Mouse (Mus musculus): ENCODE data around the gene Tmcc2. TPM values are rescaled to one million over a fixed set of nuclear protein-coding genes. Genes with fewer than 3 reads are reported as not detected.

Tmcc2 gene
- 598 and 710 TPM in 2 replicates for polyA plus RNA-seq (2015; fragmentation: Nextera tagmentation; extraction: Ambion mirVana)

GRCm38 (mm10) chr1:132390691-132391579, at the start of gene Tmcc2:
Gene Tmcc2, minus strand, starts transcription at chr1:132391281.
- Histone ChIP-seq H3K4me3 (replicated peaks) (peak within 1 kb of the TSS; percentile 72), H3K27ac (replicated peaks) (peak within 1 kb of the TSS; percentile 95), H3K9ac (peak within 1 kb of the TSS; percentile 86), H3K27me3 (peaks cover 36% of the 10 kb centered on the region), H3K4me1 (replicated peaks) (peaks cover 39% of the 10 kb centered on the region), H3K4me2 (peak within 1 kb of the TSS; percentile 94), H3K36me3 (replicated peaks) (peaks cover 11% of the 10 kb centered on the region), H3K9me3 (replicated peaks) (no peaks in the 10 kb centered on the region)
- ATAC-seq (ENCODE audit: insufficient read depth), result 0 out of 2 replicates have a peak, but pooled peaks have one; percentile 1
- under 1% methylated on average over 50 of the region's 50 CpGs for WGBS (ENCODE audit: insufficient replicate concordance)

- no peak for ATAC-seq (ENCODE audit: insufficient read depth)
- Histone ChIP-seq H3K9ac (no peak overlapping the region), H3K4me1 (replicated peaks) (no peaks in the 10 kb centered on the region; the same call in 1 of the 2 replicates), H3K36me3 (replicated peaks) (peaks cover 37% of the 10 kb centered on the region), H3K27ac (replicated peaks) (no peak overlapping the region), H3K4me2 (no peak overlapping the region), H3K27me3 (no peaks in the 10 kb centered on the region), H3K9me3 (replicated peaks) (no peaks in the 10 kb centered on the region), H3K4me3 (replicated peaks) (no peak overlapping the region)
- WGBS (ENCODE audit: insufficient replicate concordance), result 42% methylated on average over 5 of the region's 5 CpGs
Measured at GRCm38 (mm10) chr1:132437389-132437788, 46.3 kb upstream of the Tmcc2 start.

DNA sequence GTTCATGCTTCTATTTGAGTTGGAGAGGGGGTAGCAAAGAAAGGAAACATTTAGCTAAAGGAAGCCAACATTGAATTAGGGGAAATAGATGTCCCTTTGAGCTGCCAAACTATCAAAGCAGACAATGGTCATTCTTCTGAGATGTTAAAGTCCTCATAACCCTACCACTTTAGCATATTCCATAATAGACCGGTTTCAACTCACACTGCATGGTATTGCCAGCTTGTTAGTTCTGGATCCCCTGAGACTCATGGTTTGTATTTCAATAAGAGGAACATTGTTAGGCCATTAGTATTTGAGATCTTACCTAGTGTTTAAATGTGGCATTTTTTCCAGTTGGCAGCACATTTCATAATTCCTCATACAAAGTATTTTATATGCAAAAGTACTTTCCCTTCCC, 45.9 kb upstream of the Tmcc2 start:
- no peak overlapping the region for H3K9ac ChIP-seq
- H3K4me3 ChIP-seq (replicated peaks), result no peak overlapping the region
- H3K27me3 ChIP-seq, result no peaks in the 10 kb centered on the region
- no peak for ATAC-seq (ENCODE audit: insufficient read depth)
- 48% methylated on average over 1 of the region's 1 CpGs for WGBS (ENCODE audit: insufficient replicate concordance)
- H3K4me1 ChIP-seq (replicated peaks), result no peaks in the 10 kb centered on the region; the same call in 1 of the 2 replicates
- no peak overlapping the region for H3K27ac ChIP-seq (replicated peaks)
- H3K4me2 ChIP-seq, result no peak overlapping the region
- H3K9me3 ChIP-seq (replicated peaks), result no peaks in the 10 kb centered on the region
- peaks cover 35% of the 10 kb centered on the region for H3K36me3 ChIP-seq (replicated peaks)

GRCm38 (mm10) chr1:132436320-132436958, 45.4 kb upstream of the Tmcc2 start:
- peaks cover 3% of the 10 kb centered on the region; the same call in 1 of the 2 replicates for H3K4me1 ChIP-seq (replicated peaks)
- no peaks in the 10 kb centered on the region for H3K9me3 ChIP-seq (replicated peaks)
- H3K9ac ChIP-seq, result no peak overlapping the region
- no peak overlapping the region for H3K4me2 ChIP-seq
- H3K36me3 ChIP-seq (replicated peaks), result peaks cover 33% of the 10 kb centered on the region
- 58% methylated on average over 4 of the region's 4 CpGs for WGBS (ENCODE audit: insufficient replicate concordance)
- no peak for ATAC-seq (ENCODE audit: insufficient read depth)
- H3K4me3 ChIP-seq (replicated peaks), result no peak overlapping the region
- no peaks in the 10 kb centered on the region for H3K27me3 ChIP-seq
- no peak overlapping the region for H3K27ac ChIP-seq (replicated peaks)

- no peak overlapping the region for H3K27ac ChIP-seq (replicated peaks)
- H3K36me3 ChIP-seq (replicated peaks), result peaks cover 12% of the 10 kb centered on the region
- peaks cover 3% of the 10 kb centered on the region; the same call in 1 of the 2 replicates for H3K4me1 ChIP-seq (replicated peaks)
- no peaks in the 10 kb centered on the region for H3K27me3 ChIP-seq
- H3K9ac ChIP-seq, result no peak overlapping the region
- 88% methylated on average over 12 of the region's 12 CpGs for WGBS (ENCODE audit: insufficient replicate concordance)
- H3K4me2 ChIP-seq, result no peak overlapping the region
- H3K9me3 ChIP-seq (replicated peaks), result no peaks in the 10 kb centered on the region
- ATAC-seq (ENCODE audit: insufficient read depth), result no peak
- no peak overlapping the region for H3K4me3 ChIP-seq (replicated peaks)
Measured at GRCm38 (mm10) chr1:132434032-132434431, 43.0 kb upstream of the Tmcc2 start.

DNA sequence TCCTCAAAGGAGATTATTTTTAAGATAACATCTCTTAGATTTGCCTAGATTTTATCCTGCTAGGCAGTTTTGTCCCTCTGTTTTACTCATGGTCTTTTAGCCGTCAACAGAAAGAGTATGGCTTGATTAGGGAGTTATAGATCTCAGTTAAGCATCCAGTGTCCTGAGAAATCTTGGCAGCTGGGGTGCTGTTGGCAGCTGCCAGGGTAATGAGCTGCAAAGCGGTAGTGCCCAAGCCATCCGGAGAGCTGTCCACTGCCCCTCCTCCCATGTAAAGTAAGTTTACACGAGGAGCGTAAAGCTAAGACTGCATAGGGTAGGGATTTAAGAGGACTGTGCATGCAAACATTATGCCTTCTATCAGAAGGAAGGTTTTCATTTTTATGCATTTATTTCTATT, 42.3 kb upstream of the Tmcc2 start:
- Histone ChIP-seq H3K36me3 (replicated peaks) (peaks cover 12% of the 10 kb centered on the region), H3K4me2 (no peak overlapping the region), H3K4me3 (replicated peaks) (no peak overlapping the region), H3K4me1 (replicated peaks) (peaks cover 3% of the 10 kb centered on the region; the same call in 1 of the 2 replicates), H3K9me3 (replicated peaks) (no peaks in the 10 kb centered on the region), H3K27ac (replicated peaks) (no peak overlapping the region), H3K9ac (no peak overlapping the region), H3K27me3 (no peaks in the 10 kb centered on the region)
- WGBS (ENCODE audit: insufficient replicate concordance), result 78% methylated on average over 5 of the region's 5 CpGs
- ATAC-seq (ENCODE audit: insufficient read depth), result no peak

DNA sequence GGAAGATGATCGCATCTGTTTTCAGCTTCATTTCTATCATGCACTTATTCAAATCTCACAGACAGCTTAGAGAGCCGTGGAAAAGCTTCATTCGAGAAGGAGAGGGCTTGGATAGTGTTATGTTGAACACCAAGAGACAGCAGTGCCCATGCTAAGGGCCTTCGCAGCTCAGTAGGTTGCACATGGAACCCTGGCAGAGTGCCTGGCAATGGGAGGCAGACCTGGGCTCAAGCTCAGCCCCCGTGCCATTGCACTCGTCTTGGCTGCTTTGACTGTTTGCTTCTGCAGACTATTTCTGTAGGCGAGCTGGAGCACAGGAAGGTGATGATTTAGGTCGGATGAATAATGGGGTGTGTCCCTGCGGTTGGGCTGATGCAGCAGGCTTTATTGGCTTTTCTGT, 40.6 kb upstream of the Tmcc2 start:
- no peaks in the 10 kb centered on the region for H3K27me3 ChIP-seq

DNA sequence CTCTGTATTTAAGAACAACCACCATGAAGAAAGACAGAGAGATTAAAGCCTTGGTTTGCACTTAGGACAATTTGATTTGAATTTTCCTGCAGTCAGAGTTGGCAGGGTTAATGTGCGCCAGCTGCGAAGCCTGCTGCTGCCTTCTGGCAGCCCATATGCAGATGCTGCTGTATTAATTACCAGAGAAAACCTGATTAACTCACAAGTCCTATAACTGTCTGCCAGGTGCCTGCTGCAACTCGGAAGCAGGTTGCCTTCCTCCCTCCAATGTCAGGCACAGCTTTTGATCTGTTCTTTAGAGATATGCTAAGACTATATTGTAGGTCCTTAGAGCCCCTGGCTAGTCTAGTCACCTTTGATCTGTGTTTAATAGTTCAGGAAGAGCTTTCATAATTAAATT, 39.7 kb upstream of the Tmcc2 start:
- no peaks in the 10 kb centered on the region for H3K27me3 ChIP-seq
- 76% methylated on average over 3 of the region's 3 CpGs for WGBS (ENCODE audit: insufficient replicate concordance)
- peaks cover 9% of the 10 kb centered on the region; the same call in 1 of the 2 replicates for H3K36me3 ChIP-seq (replicated peaks)
- no peak overlapping the region for H3K9ac ChIP-seq
- no peak overlapping the region for H3K4me3 ChIP-seq (replicated peaks)
- H3K9me3 ChIP-seq (replicated peaks), result no peaks in the 10 kb centered on the region
- 0 out of 2 replicates have a peak, but pooled peaks cover 3% of the 10 kb centered on the region for H3K4me1 ChIP-seq (replicated peaks)
- no peak for ATAC-seq (ENCODE audit: insufficient read depth)
- H3K4me2 ChIP-seq, result no peak overlapping the region
- H3K27ac ChIP-seq (replicated peaks), result no peak overlapping the region

More for the DNA sequence above, 40.6 kb upstream of the Tmcc2 start:
- no peak overlapping the region for H3K9ac ChIP-seq
- no peak for ATAC-seq (ENCODE audit: insufficient read depth)
- no peaks in the 10 kb centered on the region for H3K9me3 ChIP-seq (replicated peaks)
- 0 out of 2 replicates have a peak, but pooled peaks cover 3% of the 10 kb centered on the region for H3K4me1 ChIP-seq (replicated peaks)
- no peak overlapping the region for H3K4me3 ChIP-seq (replicated peaks)
- 64% methylated on average over 9 of the region's 9 CpGs for WGBS (ENCODE audit: insufficient replicate concordance)
- H3K36me3 ChIP-seq (replicated peaks), result peaks cover 12% of the 10 kb centered on the region; the same call in 1 of the 2 replicates
- H3K4me2 ChIP-seq, result no peak overlapping the region
- no peak overlapping the region for H3K27ac ChIP-seq (replicated peaks)

GRCm38 (mm10) chr1:132425600-132425999, 34.5 kb upstream of the Tmcc2 start:
- Histone ChIP-seq H3K27ac (replicated peaks) (no peak overlapping the region), H3K27me3 (no peaks in the 10 kb centered on the region), H3K4me3 (replicated peaks) (no peak overlapping the region), H3K9me3 (replicated peaks) (no peaks in the 10 kb centered on the region), H3K4me1 (replicated peaks) (peaks cover 6% of the 10 kb centered on the region; the same call in 1 of the 2 replicates), H3K36me3 (replicated peaks) (peaks cover 11% of the 10 kb centered on the region; the same call in 1 of the 2 replicates), H3K4me2 (no peak overlapping the region), H3K9ac (no peak overlapping the region)
- ATAC-seq (ENCODE audit: insufficient read depth), result no peak

DNA sequence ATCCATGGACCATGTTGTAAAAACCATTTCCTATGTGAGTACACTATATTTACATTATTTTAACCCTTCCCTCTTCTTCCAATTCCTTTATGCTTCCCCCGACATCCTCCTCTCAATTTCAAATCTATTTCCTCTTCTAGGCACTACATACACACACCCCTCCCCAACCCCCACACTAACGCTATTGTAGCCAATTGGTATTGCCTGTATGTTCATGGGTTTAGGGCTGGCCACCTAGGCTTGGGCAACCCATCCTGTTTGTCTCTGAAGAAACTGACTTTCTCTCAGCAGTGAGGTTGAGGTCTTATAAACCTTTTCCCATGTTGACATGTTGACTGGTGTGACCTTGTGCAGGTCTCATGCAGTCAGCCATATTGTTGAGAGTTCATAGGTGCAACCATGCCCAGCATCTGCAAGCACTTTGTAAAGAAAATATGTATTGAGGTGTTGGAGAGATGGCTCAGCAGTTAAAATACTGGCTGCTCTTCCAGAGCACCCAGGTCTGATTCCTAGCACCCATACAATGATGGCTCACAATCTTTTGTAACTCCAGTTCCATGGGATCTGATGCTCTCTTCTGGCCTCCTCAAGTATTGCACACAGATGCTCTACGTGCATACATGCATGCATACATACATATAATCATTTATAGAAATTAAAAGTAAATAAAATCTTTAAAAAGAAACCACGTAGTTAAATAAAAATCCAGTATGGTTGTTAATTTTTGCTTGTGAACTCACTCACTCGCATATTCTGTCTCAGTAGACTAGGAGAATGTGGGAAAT, 32.0 kb upstream of the Tmcc2 start:
- Histone ChIP-seq H3K27me3 (no peaks in the 10 kb centered on the region), H3K27ac (replicated peaks) (no peak overlapping the region), H3K9ac (no peak overlapping the region), H3K9me3 (replicated peaks) (no peaks in the 10 kb centered on the region), H3K4me3 (replicated peaks) (no peak overlapping the region), H3K36me3 (replicated peaks) (peaks cover 11% of the 10 kb centered on the region; the same call in 1 of the 2 replicates), H3K4me1 (replicated peaks) (peaks cover 27% of the 10 kb centered on the region), H3K4me2 (no peak overlapping the region)
- WGBS (ENCODE audit: insufficient replicate concordance), result 78% methylated on average over 5 of the region's 5 CpGs
- ATAC-seq (ENCODE audit: insufficient read depth), result no peak
